Mouse (Mus musculus) forebrain, postnatal 0 days (tissue): ENCODE results near the gene Tyw5. TPM values are rescaled to one million over a fixed set of nuclear protein-coding genes. Genes with fewer than 3 reads are reported as not detected.

Experiments used
- ATAC-seq: fragments of 200-750 bp; cut with Nextera tagmentation; 2 replicates; pipeline ENCODE4 v1.8.0; 2017; ENCODE audit warnings: mild to moderate bottlenecking, moderate library complexity
- DNase-seq: peaks from one replicate; pipeline ENCODE4 v3.0.0-alpha.2; 2015
- H3K27ac ChIP-seq: fragments of 300-500 bp; sonication (generic); 2 replicates; pipeline ENCODE4 v1.5.1; 2014; ENCODE audit warnings: low read depth, mild to moderate bottlenecking, antibody characterized with exemption, low read length, moderate library complexity, mixed read lengths
- H3K27me3 ChIP-seq: fragments of 300-500 bp; sonication (generic); 2 replicates; pipeline ENCODE4 v1.6.1; 2014; ENCODE audit warnings: mild to moderate bottlenecking, low read length, mixed read lengths; ENCODE audit not compliant: insufficient read depth
- H3K36me3 ChIP-seq: fragments of 300-500 bp; sonication (generic); 2 replicates; pipeline ENCODE4 v1.6.1; 2014; ENCODE audit warnings: mild to moderate bottlenecking, moderate library complexity; ENCODE audit not compliant: insufficient read depth
- H3K4me1 ChIP-seq: fragments of 300-500 bp; sonication (generic); 2 replicates; pipeline ENCODE4 v1.6.1; 2014; ENCODE audit warnings: antibody characterized with exemption; ENCODE audit not compliant: insufficient read depth
- H3K4me2 ChIP-seq: fragments of 300-500 bp; sonication (generic); 2 replicates; pipeline ENCODE4 v1.6.1; 2014; ENCODE audit warnings: low read depth, mild to moderate bottlenecking, moderate library complexity
- H3K4me3 ChIP-seq: fragments of 300-500 bp; sonication (generic); 2 replicates; pipeline ENCODE4 v1.5.1; 2014; ENCODE audit warnings: low read depth, low read length, mixed read lengths
- H3K9ac ChIP-seq: fragments of 300-500 bp; sonication (generic); 2 replicates; pipeline ENCODE4 v1.6.1; 2014; ENCODE audit warnings: mild to moderate bottlenecking
- H3K9me3 ChIP-seq: fragments of 300-500 bp; sonication (generic); 2 replicates; pipeline ENCODE4 v1.6.1; 2016; ENCODE audit warnings: low read length
- CTCF ChIP-seq: sonication (generic); IDR thresholded peaks from 2 replicates; pipeline ENCODE4 v1.5.1; 2016; ENCODE audit warnings: antibody characterized with exemption, control low read depth, low read depth
- WGBS: fragments of 180-500 bp; shearing (Covaris S2); extraction: QIAGEN DNeasy Blood & Tissue Kit; methylation state at CpG from one replicate; pipeline ENCODE4 v1.1.7; 2014; 5-methylcytosine and 5-hydroxymethylcytosine counted together
- polyA plus RNA-seq: library from polyadenylated mRNA; unstranded; fragments of >200 nt; fragmentation: Nextera tagmentation; extraction: Ambion mirVana; gene quantifications from 2 replicates; pipeline ENCODE4 v1.2.1, GENCODE M21; 2015
- total RNA-seq: library from RNA; depleted of rRNA; stranded (reverse); fragments of >200 nt; gene quantifications from 2 replicates; pipeline ENCODE4 v1.2.3, GENCODE M21; 2014

Tyw5 gene
- total and polyA plus RNA-seq, 2 experiments from 2014 or later = 21.8 to 28.6 TPM

DNA sequence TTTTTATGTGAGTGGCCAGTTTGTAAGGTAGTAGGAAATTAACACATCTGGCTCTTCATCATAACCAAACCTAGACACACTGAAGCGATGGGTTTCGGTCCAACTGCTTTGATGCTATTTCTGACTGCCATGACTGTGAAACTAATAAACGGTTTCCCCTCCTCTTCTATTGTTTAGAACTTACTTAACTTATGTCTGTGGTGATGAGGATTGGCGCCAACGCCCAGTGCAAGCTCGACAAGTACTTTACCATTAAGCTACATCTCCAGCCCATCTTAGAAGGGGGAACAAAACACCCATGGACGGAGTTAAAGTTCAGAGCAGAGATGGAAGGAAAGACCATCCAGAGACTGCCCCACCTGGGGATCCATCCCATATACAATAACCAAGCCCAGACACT is 26.2 kb upstream of the Tyw5 start:
- WGBS = 93% methylated on average over 7 of the region's 7 CpGs
- no peak overlapping the region for H3K4me3 ChIP-seq
- no peaks in the 10 kb centered on the region for H3K36me3 ChIP-seq
- H3K4me1 ChIP-seq = peaks cover 9% of the 10 kb centered on the region; the same call in 1 of the 2 replicates
- no peak overlapping the region for H3K4me2 ChIP-seq
- H3K27me3 ChIP-seq = no peaks in the 10 kb centered on the region
- H3K27ac ChIP-seq = no peak overlapping the region
- TF ChIP-seq CTCF = no peak
- H3K9me3 ChIP-seq = no peaks in the 10 kb centered on the region
- no peak overlapping the region for H3K9ac ChIP-seq
- ATAC-seq (no peak), DNase-seq (no peak)

DNA sequence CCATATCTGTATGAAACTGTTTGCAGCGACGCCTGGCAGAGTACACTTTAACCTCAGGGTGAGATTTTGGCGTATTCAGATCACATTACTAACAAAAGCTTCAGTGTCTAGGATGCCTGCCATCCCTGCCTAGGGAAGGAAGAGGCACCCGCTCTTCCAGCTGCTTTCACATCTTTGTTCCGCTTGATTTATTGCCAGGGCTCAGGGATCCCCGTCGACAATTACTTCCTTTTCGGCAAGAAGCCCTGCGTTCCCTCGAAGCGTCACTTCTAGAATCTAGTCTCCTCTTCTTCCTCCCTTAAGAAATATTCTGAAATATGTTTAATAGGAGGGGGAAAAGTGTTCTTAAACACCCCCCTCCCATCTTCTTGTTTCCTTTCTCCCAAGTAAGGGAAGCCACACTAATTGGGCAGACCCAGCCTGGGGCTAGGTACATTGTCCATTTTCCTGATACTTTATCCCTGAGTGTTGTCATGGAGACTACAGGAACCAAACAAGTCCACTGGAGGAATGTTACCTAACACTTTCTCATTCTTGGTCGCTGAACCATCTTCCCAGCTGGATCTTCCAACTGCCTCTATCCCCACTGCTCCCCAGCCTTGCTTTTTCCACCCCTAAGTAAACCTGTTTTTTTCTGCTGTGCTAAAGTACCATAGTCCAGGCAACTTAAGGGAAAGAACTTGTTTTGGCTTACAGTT is 23.0 kb upstream of the Tyw5 start:
- peak; percentile 28 for TF ChIP-seq CTCF
- Histone ChIP-seq H3K4me3 (no peak overlapping the region), H3K9me3 (no peaks in the 10 kb centered on the region), H3K27ac (no peak overlapping the region), H3K27me3 (no peaks in the 10 kb centered on the region), H3K9ac (no peak overlapping the region), H3K4me2 (peak overlapping the region; percentile 13), H3K36me3 (no peaks in the 10 kb centered on the region), H3K4me1 (peaks cover 9% of the 10 kb centered on the region; the same call in 1 of the 2 replicates)
- ATAC-seq = peak; percentile 58
- peak; percentile 58 for DNase-seq
- WGBS = 1% methylated on average over 12 of the region's 12 CpGs

DNA sequence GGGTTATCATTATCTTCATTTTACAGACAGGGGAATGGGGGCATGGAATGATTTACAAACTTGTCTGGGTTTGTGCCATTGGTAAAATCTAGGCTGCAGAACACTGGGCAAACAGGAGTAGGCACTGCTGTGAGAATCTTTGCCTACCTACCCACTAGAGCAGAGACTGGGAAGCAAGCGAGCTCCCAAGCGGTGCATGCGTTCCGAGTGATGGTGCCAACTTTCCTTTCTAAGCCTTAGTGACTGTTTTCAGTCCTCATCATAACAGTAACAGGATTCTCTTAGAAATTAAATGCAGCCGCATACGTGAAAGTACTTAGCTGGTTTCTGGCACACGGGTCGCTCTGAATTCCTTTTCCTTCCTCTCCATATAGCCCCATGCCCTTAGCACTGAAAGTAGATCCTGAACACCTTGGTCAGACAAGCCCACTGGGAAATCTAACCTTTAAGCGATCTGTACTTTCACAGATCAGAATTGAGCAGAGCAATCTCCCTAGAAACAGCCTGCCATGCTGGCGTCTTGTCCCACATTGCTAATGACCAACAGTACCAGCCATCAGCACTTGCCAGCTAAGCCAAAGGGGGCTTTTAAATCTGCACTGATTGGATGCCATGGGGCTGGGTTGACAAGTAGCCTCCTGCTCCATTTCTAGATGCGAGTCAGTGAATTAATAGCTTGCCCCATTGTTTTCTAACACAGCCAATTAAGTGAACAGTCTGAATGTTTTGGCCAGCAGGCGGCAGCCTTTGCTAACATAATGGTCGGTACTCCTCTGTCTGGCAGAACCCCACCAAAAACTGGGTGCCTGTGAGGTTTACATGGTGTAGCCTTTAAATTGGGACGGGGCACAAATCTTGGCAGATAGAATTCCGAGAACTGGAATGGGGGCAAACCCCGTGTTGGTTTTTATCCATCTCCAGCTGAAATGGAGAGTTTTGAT is 21.7 kb upstream of the Tyw5 start:
- Histone ChIP-seq H3K4me3 (peak overlapping the region; percentile 34), H3K27me3 (no peaks in the 10 kb centered on the region), H3K4me2 (peak overlapping the region; percentile 64), H3K9ac (peak overlapping the region; percentile 49), H3K36me3 (no peaks in the 10 kb centered on the region), H3K27ac (peak overlapping the region; percentile 35; the same call in 1 of the 2 replicates), H3K9me3 (no peaks in the 10 kb centered on the region), H3K4me1 (peaks cover 9% of the 10 kb centered on the region; the same call in 1 of the 2 replicates)
- peak; percentile 95 for TF ChIP-seq CTCF
- peak; percentile 91 for ATAC-seq
- 23% methylated on average over 16 of the region's 16 CpGs for WGBS
- DNase-seq = peak; percentile 95

DNA sequence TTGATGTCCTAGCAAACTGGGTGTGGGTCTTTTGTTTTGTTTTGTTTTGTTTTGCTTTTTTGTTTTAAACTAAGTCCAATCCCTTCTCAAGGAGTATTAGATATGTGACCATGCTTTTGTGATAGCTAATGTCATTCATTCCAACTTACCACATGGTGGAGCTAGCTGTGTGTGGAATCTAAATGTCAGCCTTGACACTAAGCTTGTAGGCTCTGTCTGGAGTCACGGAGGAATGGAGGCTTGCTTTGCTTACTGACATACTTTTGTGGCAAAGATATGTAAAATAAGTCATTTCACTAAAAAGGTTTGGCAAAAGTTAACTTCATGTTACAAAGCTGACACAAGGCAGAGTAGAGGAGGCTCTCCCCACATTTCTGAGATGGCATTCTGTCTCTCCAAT is 16.8 kb upstream of the Tyw5 start:
- no peaks in the 10 kb centered on the region for H3K9me3 ChIP-seq
- H3K4me3 ChIP-seq = no peak overlapping the region
- no peaks in the 10 kb centered on the region for H3K27me3 ChIP-seq
- H3K36me3 ChIP-seq = no peaks in the 10 kb centered on the region
- H3K4me1 ChIP-seq = peaks cover 4% of the 10 kb centered on the region; the same call in 1 of the 2 replicates
- no peak overlapping the region for H3K27ac ChIP-seq
- WGBS = 2% methylated on average over 1 of the region's 1 CpGs
- H3K9ac ChIP-seq = no peak overlapping the region
- ATAC-seq = peak; percentile 84
- DNase-seq = peak; percentile 82
- no peak overlapping the region for H3K4me2 ChIP-seq
- TF ChIP-seq CTCF = peak; percentile 85

DNA sequence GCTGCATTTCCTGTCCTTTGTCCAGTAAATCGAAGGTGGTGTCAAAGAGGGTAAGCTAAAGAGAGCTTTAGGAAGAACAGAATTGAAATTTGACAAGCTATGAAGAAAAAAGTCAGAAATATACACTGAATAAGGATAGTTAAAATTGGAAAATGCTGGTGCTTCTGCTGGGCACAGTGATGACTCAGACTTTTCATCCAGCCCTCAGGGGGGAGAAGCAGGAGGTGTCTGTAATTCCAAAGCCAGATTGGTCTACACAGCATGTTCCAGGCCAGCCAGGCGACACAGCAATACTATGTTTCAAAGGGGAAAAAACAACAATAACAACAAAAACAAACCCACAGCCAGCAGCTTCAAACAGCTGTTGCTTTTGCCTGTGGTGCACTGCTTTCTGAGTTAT is 6.5 kb upstream of the Tyw5 start:
- H3K4me1 ChIP-seq = peaks cover 8% of the 10 kb centered on the region
- DNase-seq (no peak), ATAC-seq (no peak)
- no peak overlapping the region for H3K9ac ChIP-seq
- no peak overlapping the region for H3K27ac ChIP-seq
- H3K36me3 ChIP-seq = peaks cover 34% of the 10 kb centered on the region
- H3K4me3 ChIP-seq = no peak overlapping the region
- H3K9me3 ChIP-seq = no peaks in the 10 kb centered on the region
- H3K4me2 ChIP-seq = no peak overlapping the region
- H3K27me3 ChIP-seq = no peaks in the 10 kb centered on the region
- 90% methylated on average over 2 of the region's 2 CpGs for WGBS
- no peak for TF ChIP-seq CTCF

DNA sequence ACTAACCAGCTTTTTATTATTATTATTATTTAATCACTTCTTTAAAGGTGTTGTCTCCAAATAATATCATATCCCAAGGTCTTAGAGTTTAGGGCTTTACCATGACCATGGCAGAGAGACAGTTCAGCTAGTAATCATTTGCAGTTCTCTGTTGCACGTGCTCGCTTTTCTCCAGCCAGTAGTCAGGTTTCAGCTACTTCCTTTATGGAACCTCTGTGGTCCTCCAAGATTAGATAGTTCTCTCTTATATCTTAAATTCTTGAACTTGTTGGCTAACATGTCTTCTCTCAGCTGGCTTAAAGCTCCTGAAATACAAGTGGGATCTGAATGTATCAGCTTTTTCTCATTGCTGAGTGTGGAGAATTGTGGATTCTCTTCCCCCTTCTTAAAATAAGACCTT is 2.1 kb upstream of the Tyw5 start:
- no peak for DNase-seq
- no peak overlapping the region for H3K9ac ChIP-seq
- H3K27ac ChIP-seq = no peak overlapping the region
- TF ChIP-seq CTCF = no peak
- H3K4me2 ChIP-seq = no peak overlapping the region
- 96% methylated on average over 2 of the region's 2 CpGs for WGBS
- peaks cover 14% of the 10 kb centered on the region for H3K36me3 ChIP-seq
- peaks cover 21% of the 10 kb centered on the region for H3K4me1 ChIP-seq
- no peaks in the 10 kb centered on the region for H3K27me3 ChIP-seq
- H3K9me3 ChIP-seq = no peaks in the 10 kb centered on the region
- no peak overlapping the region for H3K4me3 ChIP-seq
- ATAC-seq = no peak

DNA sequence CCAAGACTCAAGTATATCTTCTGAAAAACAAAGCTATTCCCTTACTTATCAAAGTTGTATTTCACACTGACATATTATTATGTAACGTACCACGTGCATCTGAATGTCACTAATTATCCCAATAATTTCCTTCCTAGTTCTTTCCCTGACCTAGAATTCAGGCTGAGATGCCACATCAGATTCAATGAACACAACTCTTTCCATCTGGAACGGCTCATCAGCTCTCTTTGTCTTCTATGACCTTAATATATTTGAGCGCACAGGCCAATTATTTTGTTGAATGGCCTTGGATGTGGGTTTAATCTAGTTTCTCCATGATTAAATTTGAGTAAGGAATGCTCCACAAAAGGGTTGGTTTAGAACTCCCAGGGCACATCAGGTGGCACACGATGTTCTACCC is 4.8 kb downstream of the Tyw5 start:
- Histone ChIP-seq H3K9me3 (no peaks in the 10 kb centered on the region), H3K4me2 (no peak overlapping the region), H3K27me3 (no peaks in the 10 kb centered on the region), H3K4me1 (peaks cover under 1% of the 10 kb centered on the region; the same call in 1 of the 2 replicates), H3K9ac (no peak overlapping the region), H3K27ac (no peak overlapping the region), H3K36me3 (peaks cover 15% of the 10 kb centered on the region), H3K4me3 (no peak overlapping the region)
- DNase-seq (no peak), ATAC-seq (no peak)
- WGBS = 85% methylated on average over 5 of the region's 5 CpGs
- TF ChIP-seq CTCF = no peak
